Mouse (Mus musculus): ENCODE measurements around the gene Endod1.

Endod1 gene

GRCm38 (mm10) chr9:14381353-14382055 is at the start of gene Endod1:
Gene Endod1, minus strand, starts transcription at chr9:14381507.
- peak; percentile 45 to 55 for DNase-seq (ENCODE audit: low spot score in 2 of 2)

GRCm38 (mm10) chr9:14409153-14409552 is 27.8 kb upstream of the Endod1 start:
- DNase-seq (ENCODE audit: low spot score in 2 of 2) = no peak

DNA sequence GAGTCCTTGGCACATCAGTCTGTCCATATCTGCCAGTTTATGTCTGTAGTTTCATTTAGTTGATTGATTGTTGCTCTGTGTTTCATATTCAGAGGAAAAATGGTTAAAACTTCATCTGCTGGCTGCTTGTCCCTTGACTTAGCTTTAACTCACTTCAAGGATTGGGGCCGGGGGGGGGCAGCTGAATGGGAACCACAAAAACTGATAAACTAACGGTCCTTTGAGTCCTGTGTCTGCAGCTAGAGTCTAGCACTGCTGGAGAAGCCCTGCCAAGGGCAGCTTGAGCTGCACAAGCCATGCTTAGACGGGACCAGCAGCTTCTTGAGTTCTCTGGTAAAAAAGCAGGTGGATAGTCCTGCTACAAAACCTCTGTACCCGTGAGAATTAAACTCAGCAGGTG is 26.7 kb upstream of the Endod1 start:
- DNase-seq (ENCODE audit: low spot score in 2 of 2) = no peak

DNA sequence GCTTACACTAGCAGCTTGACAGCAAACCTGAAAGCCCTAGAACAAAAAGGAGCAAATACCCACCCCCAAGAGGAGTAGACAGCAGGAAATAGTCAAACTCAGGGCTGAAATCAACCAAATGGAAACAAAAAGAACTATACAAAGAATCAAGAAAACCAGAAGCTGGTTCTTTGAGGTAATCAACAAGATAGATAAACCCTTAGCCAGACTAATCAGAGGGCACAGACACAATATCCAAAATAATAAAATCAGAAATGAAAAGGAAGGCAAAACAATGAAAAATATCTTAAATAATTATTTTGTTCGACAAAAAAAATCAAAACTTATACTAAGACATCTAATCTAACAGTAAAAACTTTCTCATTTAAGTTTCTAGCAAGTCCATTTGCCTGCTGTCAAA is 24.7 kb upstream of the Endod1 start:
- DNase-seq (ENCODE audit: low spot score in 2 of 2) = no peak

DNA sequence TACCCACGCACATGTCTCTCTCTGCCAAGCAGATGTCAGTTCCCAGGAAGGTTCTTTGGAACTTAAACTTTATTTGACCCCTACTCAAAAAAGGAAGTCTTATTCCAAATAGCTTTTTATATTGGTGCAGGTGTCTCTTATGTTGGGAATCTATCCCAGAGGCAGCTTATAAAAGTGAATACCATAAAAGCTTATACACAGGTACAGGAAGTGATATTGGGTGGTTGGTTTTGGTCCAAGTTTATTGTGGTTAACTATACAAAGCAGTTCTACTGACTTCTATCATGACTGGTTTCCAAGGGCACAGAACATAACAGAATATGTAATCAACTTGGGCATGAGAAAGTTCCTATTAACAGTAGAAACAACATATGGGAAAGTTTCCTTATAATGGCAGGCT is 20.8 kb upstream of the Endod1 start:
- no peak for DNase-seq (ENCODE audit: low spot score in 2 of 2)

GRCm38 (mm10) chr9:14400392-14400791 is 19.1 kb upstream of the Endod1 start:
- DNase-seq (ENCODE audit: low spot score in 2 of 2) = no peak

DNA sequence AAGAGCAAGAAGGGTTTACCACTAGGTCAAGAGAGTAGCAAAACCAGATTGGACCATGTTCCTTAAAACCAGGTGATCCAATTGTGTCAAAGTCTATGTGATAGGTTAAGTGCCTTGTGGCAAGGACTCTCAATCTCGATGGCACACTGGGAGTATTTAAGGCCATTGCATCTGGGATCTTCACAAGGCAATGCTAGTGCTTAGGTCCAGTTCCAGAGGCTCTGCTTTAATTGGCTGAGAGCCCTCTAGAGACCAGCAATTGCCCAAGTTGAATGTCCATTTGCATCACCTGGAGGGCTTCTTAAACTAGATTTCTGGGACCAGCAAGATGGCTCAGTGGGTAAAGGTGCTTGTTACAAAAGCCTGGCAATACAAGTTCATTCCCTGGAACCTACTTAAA is 17.6 kb upstream of the Endod1 start:
- DNase-seq (ENCODE audit: low spot score in 2 of 2) = no peak

DNA sequence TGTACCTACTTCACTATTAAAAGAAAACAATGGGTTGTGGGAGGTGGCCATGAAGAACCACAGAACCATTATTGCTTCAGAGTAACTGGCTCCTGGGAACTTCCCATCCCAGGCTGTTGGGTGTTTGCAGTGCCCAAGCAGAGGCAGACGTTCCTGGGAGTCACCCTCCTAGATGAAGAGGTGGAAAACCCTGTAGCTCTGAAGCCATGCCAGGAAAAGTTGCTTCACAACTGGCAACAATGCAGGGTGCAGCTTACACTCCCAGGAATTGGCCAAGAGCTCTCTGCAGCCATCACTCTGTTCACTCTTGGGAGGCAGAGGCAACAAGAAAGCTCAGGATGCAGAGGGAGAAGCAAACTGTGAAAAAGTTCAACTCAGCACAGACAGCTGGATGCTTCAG is 16.8 kb upstream of the Endod1 start:
- no peak for DNase-seq (ENCODE audit: low spot score in 2 of 2)

- no peak for DNase-seq (ENCODE audit: low spot score in 2 of 2)
Observed at GRCm38 (mm10) chr9:14397449-14397819, 16.1 kb upstream of the Endod1 start.

GRCm38 (mm10) chr9:14396819-14397448 is 15.6 kb upstream of the Endod1 start:
- no peak for DNase-seq (ENCODE audit: low spot score in 2 of 2)

DNA sequence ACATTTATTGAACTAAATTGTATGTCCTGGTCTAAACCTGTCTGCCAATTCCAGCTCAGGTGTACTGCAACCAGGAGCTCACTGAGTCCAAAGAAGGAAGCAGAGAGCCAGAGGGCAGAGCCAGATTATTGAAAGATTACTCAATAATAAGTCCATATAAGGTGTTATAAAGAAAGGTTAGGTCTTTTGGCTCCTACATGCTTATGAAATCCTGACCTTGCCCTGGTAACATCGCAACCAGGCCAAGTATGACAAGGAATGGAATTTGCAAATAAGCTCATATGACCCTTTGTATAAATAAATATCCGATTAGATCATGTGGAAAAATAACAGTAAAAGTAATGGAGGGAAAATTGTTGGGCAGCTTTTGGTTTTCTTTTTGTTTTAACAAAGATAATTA is 14.8 kb upstream of the Endod1 start:
- no peak for DNase-seq (ENCODE audit: low spot score in 2 of 2)

GRCm38 (mm10) chr9:14394956-14395561 is 13.8 kb upstream of the Endod1 start:
- DNase-seq (ENCODE audit: low spot score in 2 of 2) = peak; percentile 53 to 69

GRCm38 (mm10) chr9:14391841-14392318 is 10.6 kb upstream of the Endod1 start:
- DNase-seq (ENCODE audit: low spot score in 2 of 2) = no peak

DNA sequence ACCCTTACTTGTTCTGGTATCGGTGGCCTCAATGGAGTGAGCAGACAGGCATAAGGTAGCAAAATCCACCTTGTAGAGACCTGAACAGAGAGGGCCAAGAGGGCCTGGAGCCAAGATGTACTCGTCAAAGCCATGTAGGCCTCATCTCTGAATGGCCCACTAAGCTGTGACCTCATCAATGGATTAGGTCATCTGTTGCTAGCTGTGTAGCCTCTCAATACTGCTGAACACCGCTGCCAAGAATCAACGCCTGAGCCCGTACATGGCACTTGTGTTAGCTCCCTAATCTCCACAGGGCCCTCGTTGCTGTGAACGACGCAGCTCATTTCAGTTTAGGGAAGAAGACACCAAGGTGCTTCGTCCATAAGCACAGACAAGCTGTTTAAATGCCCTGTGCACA is 10.0 kb upstream of the Endod1 start:
- DNase-seq (ENCODE audit: low spot score in 2 of 2) = no peak

DNA sequence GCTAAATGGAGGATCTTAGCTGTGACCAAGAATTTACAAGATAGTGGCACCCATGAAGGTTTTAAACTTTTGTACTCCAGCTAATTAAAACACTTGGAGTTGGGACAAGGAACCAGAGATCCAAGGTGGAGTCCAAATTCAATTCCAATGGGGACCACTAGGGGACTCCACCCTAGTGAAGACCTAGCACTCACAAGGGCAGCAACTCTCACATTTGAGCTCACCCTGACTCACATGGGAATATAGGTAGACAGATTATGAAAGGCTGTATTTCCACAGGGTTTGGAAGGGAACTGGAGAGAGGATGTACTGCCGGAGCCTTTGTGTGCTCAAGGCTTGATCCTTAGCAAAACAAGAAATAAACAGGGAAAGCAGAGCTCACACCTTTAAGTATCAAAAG is 9.0 kb upstream of the Endod1 start:
- DNase-seq (ENCODE audit: low spot score in 2 of 2) = no peak

- no peak for DNase-seq (ENCODE audit: low spot score in 2 of 2)
Observed at GRCm38 (mm10) chr9:14389050-14389621, 7.8 kb upstream of the Endod1 start.

- no peak for DNase-seq (ENCODE audit: low spot score in 2 of 2)
Observed at GRCm38 (mm10) chr9:14388001-14388400, 6.7 kb upstream of the Endod1 start.

- DNase-seq (ENCODE audit: low spot score in 2 of 2) = no peak
Observed at GRCm38 (mm10) chr9:14386831-14387230, 5.5 kb upstream of the Endod1 start.

- no peak for DNase-seq (ENCODE audit: low spot score in 2 of 2)
Observed at GRCm38 (mm10) chr9:14385665-14386064, 4.4 kb upstream of the Endod1 start.

DNA sequence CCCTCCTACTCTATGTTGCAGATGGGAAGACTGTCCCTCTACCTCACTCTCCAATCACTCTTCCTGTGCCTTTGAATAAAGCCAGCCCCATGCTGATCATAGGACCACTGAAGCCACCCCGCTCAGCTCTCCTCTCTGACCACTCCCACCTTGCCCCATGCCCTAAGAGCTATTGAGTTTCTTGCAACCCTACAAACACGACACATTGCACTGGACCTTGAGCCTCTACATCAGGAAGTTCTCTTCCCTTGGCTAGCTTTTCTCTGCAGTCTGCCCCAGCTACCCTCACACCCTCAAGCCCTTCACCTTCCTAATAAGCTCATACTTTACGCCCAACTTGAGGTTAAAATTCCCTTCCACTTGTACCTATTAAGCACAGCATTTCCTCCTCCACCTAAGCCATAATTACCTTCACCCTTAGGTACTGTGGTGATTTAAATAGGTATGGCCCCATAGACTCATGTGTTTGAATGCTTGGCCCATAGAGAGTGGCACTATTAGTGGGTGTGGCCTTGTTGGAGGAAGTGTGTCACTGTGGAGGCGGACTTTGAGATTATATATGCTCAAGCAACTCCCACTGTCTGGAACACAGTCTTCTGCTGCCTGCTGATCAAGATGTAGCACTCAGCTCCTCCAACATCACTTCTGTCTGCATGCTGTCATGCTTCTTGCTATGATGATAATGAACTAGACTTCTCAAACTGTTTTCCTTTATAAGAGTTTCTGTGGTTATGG is 2.0 kb upstream of the Endod1 start:
- no peak for DNase-seq (ENCODE audit: low spot score in 2 of 2)

GRCm38 (mm10) chr9:14382256-14382791 is 1.0 kb upstream of the Endod1 start:
- DNase-seq (ENCODE audit: low spot score in 2 of 2) = no peak

All from right cerebral cortex, postnatal 10 days (tissue).